29 mouse cellular contexts compared by ENCODE assay signal in the genomic region with DNA sequence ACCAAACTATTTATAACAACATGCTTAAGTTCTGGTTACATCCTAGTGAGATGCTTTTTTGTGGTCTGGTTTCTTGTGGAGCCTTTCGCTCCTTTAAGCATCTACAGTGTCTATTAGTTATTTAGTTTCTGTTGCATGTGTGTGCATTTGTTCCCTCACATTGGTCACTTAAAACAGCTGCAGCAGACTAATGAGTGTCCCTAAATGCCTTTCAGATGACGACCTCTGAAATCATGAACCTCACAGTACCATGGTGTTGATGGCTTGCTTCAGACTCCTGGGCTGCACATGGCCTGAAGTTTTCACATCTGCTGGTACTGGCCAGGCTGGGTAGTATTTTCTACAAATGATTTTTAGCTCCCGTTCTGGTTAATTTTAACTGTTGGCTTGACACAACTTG. TPM values are rescaled to one million over a fixed set of nuclear protein-coding genes. Genes with fewer than 3 reads are reported as not detected.
"Had no signal": no experiment of that assay in that cellular context is flagged by ENCODE, and none has a peak within 500 bp of the region (broad histone marks: within the 10 kb centered on the region; RNA-seq: fewer than 3 reads in every experiment).

No protein-coding gene starts in this region.

- H3K4me3 ChIP-seq: embryonic facial prominence, embryonic 10.5 days; embryonic facial prominence, embryonic 12.5 days; embryonic facial prominence, embryonic 13.5 days; embryonic facial prominence, embryonic 15.5 days; erythroblast, embryonic 14.5 days; forebrain, embryonic 10.5 days; forebrain, embryonic 12.5 days; forebrain, embryonic 13.5 days; forebrain, embryonic 15.5 days; gastrocnemius, adult 2 months; heart, adult 2 months had no signal

- ATAC-seq: forebrain, embryonic 13.5 days; forebrain, embryonic 14.5 days; forebrain, embryonic 15.5 days; forebrain, embryonic 16.5 days; forebrain, postnatal 0 days had no signal

- H3K36me3 ChIP-seq: embryonic facial prominence, embryonic 10.5 days; embryonic facial prominence, embryonic 12.5 days; embryonic facial prominence, embryonic 13.5 days; embryonic facial prominence, embryonic 15.5 days; forebrain, embryonic 10.5 days; forebrain, embryonic 12.5 days; forebrain, embryonic 15.5 days had no signal

- H3K27me3 ChIP-seq: embryonic facial prominence, embryonic 12.5 days; embryonic facial prominence, embryonic 13.5 days; embryonic facial prominence, embryonic 15.5 days; forebrain, embryonic 12.5 days; forebrain, embryonic 13.5 days; forebrain, embryonic 15.5 days had no signal

- H3K4me2 ChIP-seq: embryonic facial prominence, embryonic 12.5 days; embryonic facial prominence, embryonic 13.5 days; embryonic facial prominence, embryonic 15.5 days; forebrain, embryonic 12.5 days; forebrain, embryonic 13.5 days; forebrain, embryonic 15.5 days had no signal

- DNase-seq: cerebellum, adult 2 months; cerebellum, adult 8-10 months; cerebellum, adult 9-10 months; cerebellum, adult 9-11 months; cerebellum, postnatal 10 days; cerebellum, postnatal 14 days; cerebellum, postnatal 25 days; cerebellum, postnatal 36 days; embryo, embryonic 11 days; forebrain, postnatal 0 days; gastrocnemius, adult 2 months; gastrocnemius, postnatal 10 days; gastrocnemius, postnatal 14 days; gastrocnemius, postnatal 25 days; gastrocnemius, postnatal 36 days; heart, adult 18-20 months had no signal

RNA-seq across cellular contexts. Expression of a gene that starts 53.1 kb away (rescaled TPM):
- total RNA-seq: granulocyte monocyte progenitor cell, adult 5-6 weeks had no signal
- polyA plus RNA-seq: erythroblast, embryonic 14.5 days had no signal
